Mouse (Mus musculus) hindbrain, embryonic 10.5 days (tissue): ENCODE data around the gene Tmprss3. TPM values are rescaled to one million over a fixed set of nuclear protein-coding genes. Genes with fewer than 3 reads are reported as not detected.

Experiments used
- DNase-seq: peaks from one replicate; pipeline ENCODE4 v3.0.0-alpha.2; 2017; ENCODE audit warnings: low spot score
- H3K27ac ChIP-seq: fragments of 300-500 bp; sonication (generic); 2 replicates; pipeline ENCODE4 v1.5.1; 2016; ENCODE audit warnings: mild to moderate bottlenecking, moderate library complexity
- H3K27me3 ChIP-seq: fragments of 300-500 bp; sonication (generic); 2 replicates; pipeline ENCODE4 v1.6.1; 2016; ENCODE audit warnings: mild to moderate bottlenecking; ENCODE audit not compliant: poor library complexity, insufficient read depth, severe bottlenecking
- H3K36me3 ChIP-seq: fragments of 300-500 bp; sonication (generic); 2 replicates; pipeline ENCODE4 v1.6.1; 2016; ENCODE audit warnings: mild to moderate bottlenecking, moderate library complexity
- H3K4me1 ChIP-seq: fragments of 300-500 bp; sonication (generic); replicated peaks from 2 replicates; pipeline ENCODE4 v1.6.1; 2016; ENCODE audit warnings: mild to moderate bottlenecking
- H3K4me3 ChIP-seq: fragments of 300-500 bp; sonication (generic); 2 replicates; pipeline ENCODE4 v1.5.1; 2016; ENCODE audit warnings: mild to moderate bottlenecking, moderate library complexity
- H3K9me3 ChIP-seq: fragments of 300-500 bp; sonication (generic); 2 replicates; pipeline ENCODE4 v1.6.1; 2016; ENCODE audit warnings: mild to moderate bottlenecking, moderate library complexity
- WGBS: fragments of 180-500 bp; shearing (Covaris S2); methylation state at CpG from one replicate; pipeline ENCODE4 v1.1.7; 2016; 5-methylcytosine and 5-hydroxymethylcytosine counted together
- polyA plus RNA-seq: library from polyadenylated mRNA; unstranded; fragments of >200 nt; fragmentation: Nextera tagmentation; extraction: Ambion mirVana; gene quantifications from 2 replicates; pipeline ENCODE4 v1.2.1, GENCODE M21; 2016

The Tmprss3 gene
- 0.06 TPM in 1 of 2 replicates, not detected in the other for polyA plus RNA-seq

DNA sequence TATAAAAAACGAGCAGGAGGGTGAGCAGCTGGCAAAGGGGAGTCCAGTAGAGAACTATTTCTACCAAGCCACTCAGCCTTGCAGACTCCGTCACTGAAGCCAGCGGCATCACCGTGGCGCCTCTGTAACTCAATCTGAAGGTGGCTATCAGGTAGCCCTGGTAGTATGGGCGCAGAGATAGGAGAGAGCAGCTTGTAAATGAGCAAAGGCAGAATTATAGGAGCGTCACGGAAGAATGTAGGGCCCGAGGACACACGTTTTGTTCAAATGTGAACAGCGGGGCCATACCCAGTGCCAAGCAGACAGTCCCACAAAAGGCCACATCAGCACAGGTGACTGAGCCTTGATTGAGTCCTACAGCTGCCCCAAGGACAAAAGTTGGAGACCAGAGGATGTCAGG is at the start of gene Tmprss3:
Gene Tmprss3, minus strand, starts transcription at position 101 of the 400 bp plus-strand sequence.
- no peaks in the 10 kb centered on the region for H3K36me3 ChIP-seq
- no peaks in the 10 kb centered on the region for H3K27me3 ChIP-seq
- H3K27ac ChIP-seq, result no peak within 1 kb of the TSS
- DNase-seq, result no peak
- H3K9me3 ChIP-seq, result no peaks in the 10 kb centered on the region
- H3K4me1 ChIP-seq, result peaks cover 11% of the 10 kb centered on the region
- WGBS, result 90% methylated on average over 11 of the region's 11 CpGs
- H3K4me3 ChIP-seq, result no peak within 1 kb of the TSS

DNA sequence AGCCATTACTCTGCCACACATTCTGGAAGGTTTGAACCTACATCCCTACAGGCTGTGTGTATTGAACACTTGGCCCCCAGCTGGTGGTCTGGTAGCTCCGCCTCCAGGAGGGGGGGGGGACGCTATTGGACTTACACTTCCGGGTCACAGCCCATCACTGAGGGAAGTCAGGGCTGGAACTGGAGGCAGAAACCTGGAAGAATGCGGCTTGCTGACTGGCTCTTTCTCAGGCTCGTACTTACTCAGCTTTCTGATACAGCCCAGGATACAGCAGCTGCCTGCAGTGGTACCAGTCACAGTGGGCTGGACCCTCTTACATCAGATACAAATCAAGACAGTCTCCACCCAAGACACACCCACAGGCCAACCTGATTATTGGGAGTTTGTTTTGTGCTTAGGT is 48.4 kb upstream of the Tmprss3 start:
- Histone ChIP-seq H3K27ac (no peak overlapping the region), H3K4me3 (no peak overlapping the region), H3K4me1 (peaks cover 5% of the 10 kb centered on the region; the same call in 1 of the 2 replicates), H3K36me3 (no peaks in the 10 kb centered on the region), H3K27me3 (no peaks in the 10 kb centered on the region), H3K9me3 (no peaks in the 10 kb centered on the region)
- DNase-seq, result no peak
- 42% methylated on average over 5 of the region's 5 CpGs for WGBS

DNA sequence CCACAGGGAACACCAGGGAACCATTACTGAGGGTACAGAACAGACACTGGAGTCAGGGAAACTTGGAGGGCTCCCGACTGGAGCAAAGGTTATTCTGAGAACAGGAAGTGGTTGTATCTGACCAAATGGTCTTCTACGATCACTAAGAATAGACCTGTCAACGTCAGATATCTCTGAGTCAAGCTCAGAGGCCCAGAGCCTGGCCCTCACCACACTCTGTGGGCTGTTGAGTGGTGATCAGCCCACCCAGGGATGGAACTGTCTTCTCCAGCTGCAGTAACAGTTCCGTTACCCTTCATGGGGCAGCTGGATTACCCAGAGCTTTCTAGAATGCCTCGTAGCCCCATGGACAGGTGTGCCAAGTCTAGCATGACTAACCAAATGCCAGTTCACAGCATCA is 46.5 kb upstream of the Tmprss3 start:
- Histone ChIP-seq H3K36me3 (no peaks in the 10 kb centered on the region), H3K9me3 (no peaks in the 10 kb centered on the region), H3K27ac (no peak overlapping the region), H3K27me3 (no peaks in the 10 kb centered on the region), H3K4me1 (peaks cover 5% of the 10 kb centered on the region; the same call in 1 of the 2 replicates), H3K4me3 (no peak overlapping the region)
- WGBS, result 87% methylated on average over 5 of the region's 5 CpGs
- DNase-seq, result no peak

DNA sequence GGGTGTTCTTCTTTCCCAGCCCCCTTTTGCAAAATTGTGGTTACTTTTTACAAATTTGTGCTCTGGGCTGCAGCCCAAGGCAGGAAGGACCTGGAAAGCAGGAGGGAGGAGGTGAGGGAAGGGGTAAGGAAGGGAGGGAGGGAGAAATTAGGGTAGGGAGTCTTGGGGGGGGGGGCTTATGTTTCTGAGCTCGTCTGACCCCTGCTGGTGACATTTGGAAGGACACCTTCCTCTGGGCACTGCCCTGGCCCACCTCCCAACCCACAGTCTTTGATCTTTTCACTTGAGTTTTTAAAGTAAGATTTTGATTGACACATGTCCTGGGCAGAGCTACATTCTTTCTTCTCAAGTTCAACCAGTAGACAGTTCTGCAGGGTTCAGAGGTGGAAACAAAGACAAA is 44.0 kb upstream of the Tmprss3 start:
- DNase-seq, result no peak
- Histone ChIP-seq H3K27me3 (no peaks in the 10 kb centered on the region), H3K9me3 (no peaks in the 10 kb centered on the region), H3K4me3 (no peak overlapping the region), H3K27ac (no peak overlapping the region), H3K4me1 (peaks cover 5% of the 10 kb centered on the region; the same call in 1 of the 2 replicates), H3K36me3 (no peaks in the 10 kb centered on the region)
- 0% methylated on average over 1 of the region's 1 CpGs for WGBS

DNA sequence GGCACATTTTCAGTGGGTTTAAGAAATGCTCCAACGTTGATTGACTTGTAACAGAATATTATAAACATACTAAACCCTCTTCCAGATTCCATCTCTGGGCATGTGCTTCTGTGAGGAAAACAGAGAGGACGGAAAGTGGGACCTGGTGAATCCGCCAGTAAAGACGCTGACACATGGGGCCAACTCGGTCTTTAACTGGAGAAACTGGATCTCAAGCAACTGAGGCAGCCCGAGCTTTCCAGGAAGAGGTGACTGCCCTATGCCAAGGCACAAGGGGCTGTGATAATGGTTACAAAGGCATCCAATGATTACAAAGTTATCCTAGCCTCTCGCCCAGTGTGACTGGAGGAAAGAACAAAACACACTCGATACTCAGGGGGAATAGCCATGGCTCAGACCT is 42.4 kb upstream of the Tmprss3 start:
- H3K9me3 ChIP-seq, result no peaks in the 10 kb centered on the region
- no peak overlapping the region for H3K27ac ChIP-seq
- DNase-seq, result no peak
- WGBS, result 84% methylated on average over 8 of the region's 8 CpGs
- no peaks in the 10 kb centered on the region for H3K36me3 ChIP-seq
- no peaks in the 10 kb centered on the region for H3K4me1 ChIP-seq
- H3K4me3 ChIP-seq, result no peak overlapping the region
- no peaks in the 10 kb centered on the region for H3K27me3 ChIP-seq

DNA sequence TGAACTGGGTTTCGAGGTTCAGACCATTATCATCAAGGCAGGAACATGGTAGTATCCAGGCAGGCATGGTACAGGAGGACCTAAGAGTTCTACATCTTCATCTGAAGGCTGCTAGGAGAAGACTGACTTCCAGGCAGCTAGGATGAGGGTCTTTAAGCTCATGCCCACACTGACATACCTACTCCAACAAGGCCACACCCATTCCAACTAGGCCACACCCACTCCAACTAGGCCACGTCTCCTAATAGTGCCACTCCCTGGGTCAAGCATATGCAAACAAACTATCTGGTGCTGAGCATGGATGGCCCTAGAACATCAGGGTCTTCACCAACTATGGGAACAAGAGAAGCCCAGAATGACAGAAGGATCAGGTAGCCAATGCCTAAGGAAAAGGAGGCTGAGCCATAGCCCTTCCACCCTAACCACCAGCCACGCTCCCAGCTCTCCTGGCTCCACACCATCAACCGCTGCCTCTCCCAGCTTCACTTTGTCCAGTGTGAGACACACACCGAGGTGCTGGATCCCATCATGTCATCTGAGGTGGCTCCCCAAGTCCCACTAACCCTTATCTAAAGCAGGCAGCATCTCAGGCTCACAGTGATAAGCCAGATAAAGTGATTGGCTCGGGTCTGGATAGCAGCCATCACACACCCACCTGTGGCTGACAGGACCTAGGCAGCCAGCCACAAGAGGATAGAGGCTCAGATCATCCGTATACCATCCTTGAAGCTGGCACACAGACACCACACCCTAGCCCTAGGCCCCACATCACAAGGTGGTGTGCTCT is 39.6 kb upstream of the Tmprss3 start:
- Histone ChIP-seq H3K27me3 (no peaks in the 10 kb centered on the region), H3K4me1 (no peaks in the 10 kb centered on the region), H3K27ac (no peak overlapping the region), H3K36me3 (no peaks in the 10 kb centered on the region), H3K4me3 (no peak overlapping the region), H3K9me3 (no peaks in the 10 kb centered on the region)
- no peak for DNase-seq
- WGBS, result 85% methylated on average over 7 of the region's 7 CpGs

DNA sequence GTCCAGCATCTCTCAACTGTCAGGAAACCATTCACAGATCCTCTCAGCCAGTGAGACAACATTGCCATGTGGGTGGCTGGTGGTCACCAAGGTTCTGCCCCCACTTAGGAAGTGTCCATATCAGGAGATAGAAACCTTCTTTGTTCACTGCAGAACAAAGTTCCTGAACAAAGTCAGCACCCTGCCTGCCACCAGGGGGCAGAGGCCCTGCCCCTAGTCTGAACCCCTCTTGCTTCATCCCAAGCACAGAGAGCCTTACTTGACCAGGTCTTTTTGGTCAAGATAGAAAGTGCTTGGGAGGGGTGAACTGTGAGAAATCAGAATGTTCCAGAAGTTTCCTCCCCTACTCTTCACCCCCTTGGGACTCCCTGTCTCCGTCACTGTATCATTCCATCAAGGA is 37.1 kb upstream of the Tmprss3 start:
- H3K27ac ChIP-seq, result no peak overlapping the region
- H3K36me3 ChIP-seq, result no peaks in the 10 kb centered on the region
- peaks cover 15% of the 10 kb centered on the region; the same call in 1 of the 2 replicates for H3K4me1 ChIP-seq
- WGBS, result 97% methylated on average over 1 of the region's 1 CpGs
- H3K4me3 ChIP-seq, result no peak overlapping the region
- H3K9me3 ChIP-seq, result no peaks in the 10 kb centered on the region
- H3K27me3 ChIP-seq, result no peaks in the 10 kb centered on the region
- no peak for DNase-seq

DNA sequence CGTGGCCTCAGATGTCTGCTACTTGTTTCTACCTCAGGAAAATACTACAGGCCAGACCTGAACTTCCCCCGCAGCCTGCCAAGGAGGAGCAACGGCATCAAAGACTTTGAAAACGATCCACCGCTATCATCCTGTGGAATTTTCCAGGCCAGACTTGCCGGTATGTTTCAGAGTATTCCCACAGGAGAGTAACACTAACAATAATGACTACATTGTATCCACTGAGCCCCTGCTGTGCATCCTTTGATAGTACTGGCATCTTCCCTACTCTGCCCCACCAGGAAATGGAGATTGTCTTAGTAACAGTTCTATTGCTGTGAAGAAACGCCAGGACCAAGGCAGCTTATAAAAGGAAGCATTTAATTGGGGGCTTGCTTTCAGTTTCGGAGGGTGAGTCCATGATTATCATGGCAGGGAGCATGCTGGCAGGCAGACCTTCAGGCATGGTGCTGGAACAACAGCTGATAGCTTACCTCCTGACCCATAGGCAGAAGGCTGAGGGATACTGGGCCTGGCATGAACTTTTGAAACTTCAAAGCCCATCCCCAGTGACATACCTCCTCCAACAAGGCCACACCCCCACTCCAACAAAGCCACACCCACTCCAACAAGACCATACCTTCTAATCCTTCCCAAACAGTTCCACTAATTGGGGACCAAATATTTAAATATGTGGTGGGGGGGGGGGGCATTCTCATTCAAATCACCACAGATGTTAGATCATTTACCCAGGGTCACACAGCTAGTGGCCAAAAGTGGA is 33.7 kb upstream of the Tmprss3 start:
- Histone ChIP-seq H3K27ac (no peak overlapping the region), H3K36me3 (no peaks in the 10 kb centered on the region), H3K4me3 (no peak overlapping the region), H3K27me3 (no peaks in the 10 kb centered on the region), H3K9me3 (no peaks in the 10 kb centered on the region), H3K4me1 (peaks cover 15% of the 10 kb centered on the region; the same call in 1 of the 2 replicates)
- no peak for DNase-seq
- 43% methylated on average over 8 of the region's 8 CpGs for WGBS

DNA sequence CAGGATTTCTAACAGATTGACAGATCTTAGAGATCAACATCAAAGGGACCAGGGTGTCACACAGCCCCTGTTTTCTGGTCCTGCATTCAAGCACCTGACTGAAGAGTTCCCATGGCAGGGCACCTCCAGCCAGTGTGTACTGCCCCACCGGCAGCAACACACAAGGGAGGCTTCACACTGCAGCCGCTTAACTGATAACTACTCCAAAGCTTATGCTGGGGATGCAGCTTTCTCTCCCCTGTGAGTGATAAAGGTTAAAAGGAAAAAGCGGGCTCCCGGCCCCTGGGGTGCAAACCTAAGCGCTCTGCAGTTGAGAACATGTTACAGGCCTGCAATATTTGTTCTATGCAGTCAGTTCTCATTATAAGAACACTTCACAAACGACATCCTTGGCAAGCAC is 33.0 kb upstream of the Tmprss3 start:
- H3K27me3 ChIP-seq, result no peaks in the 10 kb centered on the region
- H3K4me3 ChIP-seq, result no peak overlapping the region
- no peaks in the 10 kb centered on the region for H3K36me3 ChIP-seq
- WGBS, result 54% methylated on average over 6 of the region's 6 CpGs
- no peaks in the 10 kb centered on the region for H3K9me3 ChIP-seq
- DNase-seq, result no peak
- no peak overlapping the region for H3K27ac ChIP-seq
- peaks cover 15% of the 10 kb centered on the region; the same call in 1 of the 2 replicates for H3K4me1 ChIP-seq

DNA sequence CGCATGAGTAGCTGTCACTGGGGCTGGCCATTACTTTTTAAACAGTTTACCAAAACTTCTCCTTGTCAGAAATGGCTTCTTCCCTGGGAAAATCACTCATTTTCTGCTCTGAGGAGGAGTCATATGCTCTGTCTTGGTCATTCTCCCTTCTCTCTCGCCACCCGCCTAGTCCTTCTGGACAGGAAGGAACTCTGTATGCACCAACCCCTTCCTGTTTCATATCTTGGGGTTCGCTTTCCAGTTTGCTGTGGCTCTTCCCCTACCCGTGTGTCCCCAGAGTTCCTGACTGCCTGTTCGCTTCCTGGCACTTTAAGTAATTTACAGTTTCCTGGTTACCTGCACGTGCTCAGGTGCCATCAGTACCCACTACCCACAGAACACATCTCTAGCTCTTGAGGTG is 28.2 kb upstream of the Tmprss3 start:
- DNase-seq, result no peak
- Histone ChIP-seq H3K27me3 (no peaks in the 10 kb centered on the region), H3K4me3 (no peak overlapping the region), H3K36me3 (no peaks in the 10 kb centered on the region), H3K4me1 (peaks cover 17% of the 10 kb centered on the region), H3K27ac (no peak overlapping the region), H3K9me3 (no peaks in the 10 kb centered on the region)
- 91% methylated on average over 7 of the region's 7 CpGs for WGBS

DNA sequence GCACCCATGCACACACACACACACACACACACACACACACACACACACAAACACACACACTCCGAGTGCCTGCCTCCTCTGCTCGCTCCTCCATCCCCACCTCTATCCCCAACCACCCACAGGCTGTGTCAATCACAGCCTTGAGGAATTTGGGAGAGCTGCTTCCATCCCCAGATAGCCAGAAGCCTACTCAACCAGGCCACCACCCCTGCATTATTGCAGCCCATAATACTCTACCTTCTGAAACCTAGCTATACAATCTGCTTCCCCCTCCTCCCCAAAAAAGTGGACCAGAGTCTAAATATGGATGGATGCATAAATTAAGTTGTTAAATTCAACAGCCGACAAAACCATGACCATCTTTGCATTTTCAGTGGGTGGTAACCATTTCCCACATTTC is 27.6 kb upstream of the Tmprss3 start:
- no peaks in the 10 kb centered on the region for H3K9me3 ChIP-seq
- WGBS, result 58% methylated on average over 3 of the region's 3 CpGs
- no peak overlapping the region for H3K4me3 ChIP-seq
- H3K36me3 ChIP-seq, result no peaks in the 10 kb centered on the region
- H3K27me3 ChIP-seq, result no peaks in the 10 kb centered on the region
- H3K4me1 ChIP-seq, result peaks cover 16% of the 10 kb centered on the region
- no peak for DNase-seq
- H3K27ac ChIP-seq, result no peak overlapping the region

DNA sequence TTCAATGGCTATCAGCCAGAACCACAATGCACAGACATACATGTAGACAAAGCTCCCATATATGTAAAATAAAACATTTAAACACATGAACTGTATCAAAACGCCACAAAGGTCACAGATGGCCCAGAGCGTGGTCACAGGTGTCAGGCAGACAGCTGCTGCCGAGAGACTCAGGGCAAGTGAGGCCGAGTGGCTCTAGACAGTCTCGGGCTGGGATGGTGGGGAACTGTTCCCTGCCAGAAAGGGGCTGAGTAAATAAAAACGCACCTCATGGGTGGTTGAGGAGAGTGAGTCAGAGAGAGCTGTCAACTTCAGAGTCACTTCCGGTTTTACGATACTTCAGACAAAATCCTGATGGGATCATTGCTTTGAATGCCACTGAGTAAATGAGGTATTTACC is 25.8 kb upstream of the Tmprss3 start:
- DNase-seq, result no peak
- Histone ChIP-seq H3K27ac (no peak overlapping the region), H3K9me3 (no peaks in the 10 kb centered on the region), H3K4me3 (no peak overlapping the region), H3K4me1 (peaks cover 15% of the 10 kb centered on the region), H3K36me3 (no peaks in the 10 kb centered on the region), H3K27me3 (no peaks in the 10 kb centered on the region)
- WGBS, result 88% methylated on average over 8 of the region's 8 CpGs

DNA sequence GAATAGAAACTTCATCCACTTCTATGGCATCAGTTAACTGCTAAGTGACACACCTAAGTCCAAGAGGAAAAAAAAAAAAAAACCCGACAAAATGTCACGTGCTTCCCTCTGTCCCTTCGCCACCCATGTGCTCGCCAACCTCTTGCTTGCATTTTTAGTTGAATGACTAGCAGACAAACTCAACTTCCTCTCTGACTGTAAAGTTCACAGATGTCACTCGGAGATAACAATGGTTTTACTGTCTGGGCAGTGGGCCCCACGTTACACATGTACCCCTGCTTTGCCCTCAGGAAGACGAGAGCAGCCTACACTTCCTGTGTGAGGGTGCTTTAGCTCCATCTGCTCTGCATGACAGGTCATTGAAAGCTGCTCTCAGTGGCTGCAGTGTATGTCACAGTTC is 25.1 kb upstream of the Tmprss3 start:
- DNase-seq, result no peak
- H3K27ac ChIP-seq, result no peak overlapping the region
- H3K27me3 ChIP-seq, result no peaks in the 10 kb centered on the region
- no peaks in the 10 kb centered on the region for H3K9me3 ChIP-seq
- H3K4me3 ChIP-seq, result no peak overlapping the region
- H3K36me3 ChIP-seq, result no peaks in the 10 kb centered on the region
- 74% methylated on average over 7 of the region's 7 CpGs for WGBS
- H3K4me1 ChIP-seq, result peaks cover 15% of the 10 kb centered on the region
